Mouse (Mus musculus) hindbrain, embryonic 14.5 days (tissue): ENCODE results near the gene Mob4. TPM values are rescaled to one million over a fixed set of nuclear protein-coding genes. Genes with fewer than 3 reads are reported as not detected.

Experiments used
- polyA plus RNA-seq: library from polyadenylated mRNA; unstranded; fragments of >200 nt; fragmentation: Nextera tagmentation; extraction: Ambion mirVana; gene quantifications from 2 replicates; pipeline ENCODE4 v1.2.1, GENCODE M21; 2014

Gene Mob4
- polyA plus RNA-seq, 1 experiment from 2014 or later, result 177 TPM

Other genes with a start within 250 kb of the Mob4 start
- gene Ankrd44, start 204.8 kb upstream of the Mob4 start, polyA plus RNA-seq, result 30.0 and 31.0 TPM in 2 replicates
- 299 and 304 TPM in 2 replicates for gene Sf3b1, start 103.8 kb upstream of the Mob4 start, polyA plus RNA-seq
- 32.0 and 36.1 TPM in 2 replicates for gene Coq10b, start 78.5 kb upstream of the Mob4 start, polyA plus RNA-seq
- 244 and 262 TPM in 2 replicates for gene Hspe1, start 43.1 kb upstream of the Mob4 start, polyA plus RNA-seq
- gene Hspd1, start 43.0 kb upstream of the Mob4 start, polyA plus RNA-seq, result 222 and 254 TPM in 2 replicates
- 10.2 and 11.6 TPM in 2 replicates for gene Rftn2, start 95.6 kb downstream of the Mob4 start, polyA plus RNA-seq
- 3.4 and 3.9 TPM in 2 replicates for gene Mars2, start 105.9 kb downstream of the Mob4 start, polyA plus RNA-seq
- gene Boll, start 232.2 kb downstream of the Mob4 start, polyA plus RNA-seq, result 0.32 and 0.43 TPM in 2 replicates